Mouse (Mus musculus): ENCODE measurements around the gene Hebp1.

The Hebp1 gene

GRCm38 (mm10) chr6:135197446-135197845 lies 376 bp downstream of the Hebp1 start:
- no peak for DNase-seq (ENCODE audit: low spot score)

- no peak for DNase-seq (ENCODE audit: low spot score)
Measured at GRCm38 (mm10) chr6:135196707-135197106, 1.1 kb downstream of the Hebp1 start.

GRCm38 (mm10) chr6:135194907-135195306 lies 2.9 kb downstream of the Hebp1 start:
- no peak for DNase-seq (ENCODE audit: low spot score)

GRCm38 (mm10) chr6:135193733-135194132 lies 4.1 kb downstream of the Hebp1 start:
- no peak for DNase-seq (ENCODE audit: low spot score)

GRCm38 (mm10) chr6:135192993-135193392 lies 4.8 kb downstream of the Hebp1 start:
- DNase-seq (ENCODE audit: low spot score) = no peak

GRCm38 (mm10) chr6:135191906-135192305 lies 5.9 kb downstream of the Hebp1 start:
- DNase-seq (ENCODE audit: low spot score) = no peak

GRCm38 (mm10) chr6:135190122-135190521 lies 7.7 kb downstream of the Hebp1 start:
- no peak for DNase-seq (ENCODE audit: low spot score)

GRCm38 (mm10) chr6:135188629-135189028 lies 9.2 kb downstream of the Hebp1 start:
- DNase-seq (ENCODE audit: low spot score) = no peak

GRCm38 (mm10) chr6:135187076-135187917 lies 10.5 kb downstream of the Hebp1 start:
- DNase-seq (ENCODE audit: low spot score) = no peak

- no peak for DNase-seq (ENCODE audit: low spot score)
Measured at GRCm38 (mm10) chr6:135183961-135184360, 13.9 kb downstream of the Hebp1 start.

- no peak for DNase-seq (ENCODE audit: low spot score)
Measured at GRCm38 (mm10) chr6:135182925-135183324, 14.9 kb downstream of the Hebp1 start.

GRCm38 (mm10) chr6:135178599-135178998 lies 19.2 kb downstream of the Hebp1 start:
- no peak for DNase-seq (ENCODE audit: low spot score)

- DNase-seq (ENCODE audit: low spot score) = no peak
Measured at GRCm38 (mm10) chr6:135177271-135177670, 20.6 kb downstream of the Hebp1 start.

GRCm38 (mm10) chr6:135175014-135175413 lies 22.8 kb downstream of the Hebp1 start:
- no peak for DNase-seq (ENCODE audit: low spot score)

- DNase-seq (ENCODE audit: low spot score) = no peak
Measured at GRCm38 (mm10) chr6:135171736-135172135, 26.1 kb downstream of the Hebp1 start.

GRCm38 (mm10) chr6:135169246-135169645 lies 28.6 kb downstream of the Hebp1 start:
- no peak for DNase-seq (ENCODE audit: low spot score)

GRCm38 (mm10) chr6:135168471-135168870 lies 29.4 kb downstream of the Hebp1 start:
- peak; percentile 63 for DNase-seq (ENCODE audit: low spot score)

GRCm38 (mm10) chr6:135167380-135168311 lies 30.2 kb downstream of the Hebp1 start:
- peak; percentile 65 for DNase-seq (ENCODE audit: low spot score)

- no peak for DNase-seq (ENCODE audit: low spot score)
Measured at GRCm38 (mm10) chr6:135166712-135167111, 31.1 kb downstream of the Hebp1 start.

- no peak for DNase-seq (ENCODE audit: low spot score)
Measured at GRCm38 (mm10) chr6:135166262-135166661, 31.6 kb downstream of the Hebp1 start.

GRCm38 (mm10) chr6:135165706-135166105 lies 32.1 kb downstream of the Hebp1 start:
- DNase-seq (ENCODE audit: low spot score) = no peak

- DNase-seq (ENCODE audit: low spot score) = no peak
Measured at GRCm38 (mm10) chr6:135165191-135165590, 32.6 kb downstream of the Hebp1 start.

GRCm38 (mm10) chr6:135162861-135163260 lies 35.0 kb downstream of the Hebp1 start:
- no peak for DNase-seq (ENCODE audit: low spot score)

Measured in T-cell, adult 2 months (primary cell).